Mouse (Mus musculus) adipose tissue, adult 10 weeks (tissue): ENCODE measurements around the gene Btbd35f10. TPM values are rescaled to one million over a fixed set of nuclear protein-coding genes. Genes with fewer than 3 reads are reported as not detected.

Experiments
- polyA plus RNA-seq: library from polyadenylated mRNA; stranded (reverse); fragments of 350-450 nt; fragmentation: Illumina TruSeq; extraction: RNeasy Lipid Tissue Mini Kit (QIAGEN cat#74804); gene quantifications from one replicate; pipeline ENCODE4 v1.2.3, GENCODE M21; 2014; ENCODE audit warnings: low read depth, low replicate concordance

The Btbd35f10 gene
- polyA plus RNA-seq, result not detected

GRCm38 (mm10) chrX:3752785-3753184 is at the start of gene Btbd35f10:
Btbd35f10 (minus strand) TSS chrX:3752885.

Other genes starting within 250 kb of the Btbd35f10 start
- not detected for gene Btbd35f18, start 52.7 kb downstream of the Btbd35f10 start, polyA plus RNA-seq
- not detected for gene Btbd35f16, start 204.1 kb upstream of the Btbd35f10 start, polyA plus RNA-seq